Mouse (Mus musculus) midbrain, embryonic 16.5 days (tissue): ENCODE results near the gene Mycbpap. TPM values are rescaled to one million over a fixed set of nuclear protein-coding genes. Genes with fewer than 3 reads are reported as not detected.

Source experiments
- ATAC-seq: fragments of 200-750 bp; cut with Nextera tagmentation; 2 replicates; pipeline ENCODE4 v1.8.0; 2017; ENCODE audit warnings: moderate TSS enrichment
- H3K27ac ChIP-seq: fragments of 300-500 bp; sonication (generic); 2 replicates; pipeline ENCODE4 v1.5.1; 2014; ENCODE audit warnings: mild to moderate bottlenecking, low read length, mixed read lengths
- H3K27me3 ChIP-seq: fragments of 300-500 bp; sonication (generic); 2 replicates; pipeline ENCODE4 v1.6.1; 2014; ENCODE audit warnings: low read depth, low read length, mixed read lengths; ENCODE audit not compliant: control insufficient read depth, insufficient read depth
- H3K36me3 ChIP-seq: fragments of 300-500 bp; sonication (generic); 2 replicates; pipeline ENCODE4 v1.6.1; 2014; ENCODE audit warnings: mild to moderate bottlenecking, low read length, moderate library complexity, mixed read lengths; ENCODE audit not compliant: control insufficient read depth, insufficient read depth
- H3K4me1 ChIP-seq: fragments of 300-500 bp; sonication (generic); 2 replicates; pipeline ENCODE4 v1.6.1; 2014; ENCODE audit warnings: mild to moderate bottlenecking, low read length, mixed read lengths; ENCODE audit not compliant: control insufficient read depth, insufficient read depth
- H3K4me2 ChIP-seq: fragments of 300-500 bp; sonication (generic); 2 replicates; pipeline ENCODE4 v1.6.1; 2014; ENCODE audit warnings: mild to moderate bottlenecking, low read length, mixed read lengths
- H3K4me3 ChIP-seq: fragments of 300-500 bp; sonication (generic); 2 replicates; pipeline ENCODE4 v1.5.1; 2014; ENCODE audit warnings: low read depth, mild to moderate bottlenecking, low read length, moderate library complexity, mixed read lengths
- H3K9ac ChIP-seq: fragments of 300-500 bp; sonication (generic); 2 replicates; pipeline ENCODE4 v1.6.1; 2014; ENCODE audit warnings: low read depth, low read length, mixed read lengths
- H3K9me3 ChIP-seq: fragments of 300-500 bp; sonication (generic); replicated peaks from 2 replicates; pipeline ENCODE4 v1.6.1; 2014; ENCODE audit warnings: mild to moderate bottlenecking, low read length, mixed read lengths; ENCODE audit not compliant: control insufficient read depth, poor library complexity, severe bottlenecking
- WGBS: fragments of 180-500 bp; shearing (Covaris S2); extraction: QIAGEN DNeasy Blood & Tissue Kit; methylation state at CpG from one replicate; pipeline ENCODE4 v1.1.7; 2014; 5-methylcytosine and 5-hydroxymethylcytosine counted together
- polyA plus RNA-seq: library from polyadenylated mRNA; unstranded; fragments of >200 nt; fragmentation: Nextera tagmentation; extraction: Ambion mirVana; gene quantifications from 2 replicates; pipeline ENCODE4 v1.2.1, GENCODE M21; 2015

The Mycbpap gene
- 4.9 and 5.6 TPM in 2 replicates for polyA plus RNA-seq

GRCm38 (mm10) chr11:94521219-94521843, at the start of gene Mycbpap:
Gene Mycbpap, minus strand, starts transcription at chr11:94521742.
- Histone ChIP-seq H3K27me3 (no peaks in the 10 kb centered on the region; the same call in 1 of the 2 replicates), H3K9ac (peak within 1 kb of the TSS; percentile 69), H3K4me1 (peaks cover 11% of the 10 kb centered on the region; the same call in 1 of the 2 replicates), H3K4me3 (peak within 1 kb of the TSS; percentile 54), H3K9me3 (no peaks in the 10 kb centered on the region), H3K27ac (0 out of 2 replicates have a peak within 1 kb of the TSS, but pooled peaks have one; percentile 29), H3K4me2 (peak within 1 kb of the TSS; percentile 89), H3K36me3 (no peaks in the 10 kb centered on the region)
- peak; percentile 81 for ATAC-seq
- 1% methylated on average over 42 of the region's 42 CpGs for WGBS

GRCm38 (mm10) chr11:94570612-94571011, 49.1 kb upstream of the Mycbpap start:
- Histone ChIP-seq H3K9ac (no peak overlapping the region), H3K9me3 (no peaks in the 10 kb centered on the region), H3K36me3 (no peaks in the 10 kb centered on the region), H3K4me1 (no peaks in the 10 kb centered on the region), H3K27me3 (peaks cover 3% of the 10 kb centered on the region; the same call in 1 of the 2 replicates), H3K27ac (no peak overlapping the region), H3K4me2 (no peak overlapping the region), H3K4me3 (no peak overlapping the region)
- WGBS, result 51% methylated on average over 9 of the region's 9 CpGs
- ATAC-seq, result no peak

DNA sequence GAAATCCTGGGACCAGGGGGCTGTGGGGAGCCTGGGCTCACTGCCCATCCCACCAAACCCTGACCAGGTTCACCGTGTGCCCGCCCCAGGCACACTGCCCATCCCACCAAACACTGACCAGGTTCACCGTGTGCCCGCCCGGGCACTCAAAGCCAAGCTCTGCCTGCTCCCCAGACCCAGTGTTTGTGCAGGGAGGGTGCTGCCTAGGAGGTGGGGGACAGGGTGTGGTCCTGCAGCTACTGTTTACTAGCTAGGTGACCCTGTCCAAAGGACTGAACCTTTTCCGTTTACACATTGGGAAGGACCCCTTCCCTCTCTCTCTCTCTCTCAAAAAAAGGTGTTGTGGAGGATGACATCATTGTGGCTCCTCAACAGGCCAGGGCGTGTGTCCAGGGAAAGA, 45.8 kb upstream of the Mycbpap start:
- Histone ChIP-seq H3K9me3 (no peaks in the 10 kb centered on the region), H3K36me3 (no peaks in the 10 kb centered on the region), H3K27ac (no peak overlapping the region), H3K4me1 (peaks cover 11% of the 10 kb centered on the region), H3K9ac (no peak overlapping the region), H3K4me3 (no peak overlapping the region), H3K4me2 (no peak overlapping the region), H3K27me3 (peaks cover 25% of the 10 kb centered on the region)
- ATAC-seq, result no peak
- WGBS, result 94% methylated on average over 7 of the region's 7 CpGs

- Histone ChIP-seq H3K36me3 (no peaks in the 10 kb centered on the region), H3K4me1 (peaks cover 11% of the 10 kb centered on the region), H3K27me3 (peaks cover 25% of the 10 kb centered on the region), H3K4me2 (no peak overlapping the region), H3K9ac (no peak overlapping the region), H3K9me3 (no peaks in the 10 kb centered on the region), H3K27ac (no peak overlapping the region), H3K4me3 (no peak overlapping the region)
- ATAC-seq, result no peak
- 85% methylated on average over 6 of the region's 6 CpGs for WGBS
Observed at GRCm38 (mm10) chr11:94566534-94566933, 45.0 kb upstream of the Mycbpap start.

DNA sequence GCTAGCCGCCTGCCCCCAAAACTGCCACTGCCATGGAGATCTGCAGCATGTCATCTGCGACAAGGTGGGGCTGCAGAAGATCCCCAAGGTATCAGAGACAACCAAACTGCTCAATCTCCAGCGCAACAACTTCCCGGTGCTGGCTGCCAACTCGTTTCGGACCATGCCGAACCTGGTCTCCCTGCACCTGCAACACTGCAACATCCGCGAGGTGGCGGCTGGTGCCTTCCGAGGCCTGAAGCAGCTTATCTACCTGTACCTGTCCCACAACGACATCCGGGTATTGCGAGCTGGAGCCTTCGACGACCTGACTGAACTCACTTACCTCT, 43.6 kb upstream of the Mycbpap start:
- H3K4me2 ChIP-seq, result peak overlapping the region; percentile 58
- H3K36me3 ChIP-seq, result no peaks in the 10 kb centered on the region
- H3K9me3 ChIP-seq, result no peaks in the 10 kb centered on the region
- WGBS, result 12% methylated on average over 16 of the region's 16 CpGs
- H3K9ac ChIP-seq, result 0 out of 2 replicates have a peak overlapping the region, but pooled peaks have one; percentile 34
- H3K27ac ChIP-seq, result no peak overlapping the region
- ATAC-seq, result no peak
- peak overlapping the region; percentile 33 for H3K4me3 ChIP-seq
- peaks cover 25% of the 10 kb centered on the region for H3K27me3 ChIP-seq
- peaks cover 11% of the 10 kb centered on the region for H3K4me1 ChIP-seq

- 0 out of 2 replicates have a peak, but pooled peaks have one; percentile 21 for ATAC-seq
- 5% methylated on average over 35 of the region's 35 CpGs for WGBS
- H3K4me1 ChIP-seq, result peaks cover 11% of the 10 kb centered on the region
- no peaks in the 10 kb centered on the region for H3K9me3 ChIP-seq
- H3K27ac ChIP-seq, result no peak within 1 kb of the TSS
- peak within 1 kb of the TSS; percentile 33 for H3K4me3 ChIP-seq
- H3K4me2 ChIP-seq, result peak within 1 kb of the TSS; percentile 58
- peaks cover 25% of the 10 kb centered on the region for H3K27me3 ChIP-seq
- peak within 1 kb of the TSS; percentile 48 for H3K9ac ChIP-seq
- H3K36me3 ChIP-seq, result no peaks in the 10 kb centered on the region
Observed at GRCm38 (mm10) chr11:94564437-94565150, 43.1 kb upstream of the Mycbpap start, which contains the start of gene Chad. Gene Chad, plus strand, starts transcription at chr11:94565047.

DNA sequence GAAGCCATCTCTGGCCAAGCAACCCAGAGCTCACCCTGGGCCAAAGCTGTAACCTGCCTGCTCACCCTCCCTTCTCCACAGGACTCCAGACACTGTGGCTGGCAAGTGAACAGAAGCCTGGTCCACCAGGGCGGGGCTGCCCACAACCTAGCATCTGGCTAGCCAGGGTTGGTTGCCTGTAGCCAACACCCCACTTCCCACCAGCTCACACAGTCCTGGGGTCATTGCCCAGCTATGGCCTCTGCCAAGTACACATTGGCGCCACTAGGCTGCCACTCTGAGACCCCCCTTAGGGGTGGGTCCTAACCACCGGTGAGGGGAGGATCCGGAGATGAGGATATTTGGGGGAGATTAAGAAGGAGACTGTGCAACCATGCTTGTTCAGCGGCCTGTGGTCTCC, 42.3 kb upstream of the Mycbpap start:
- Histone ChIP-seq H3K9ac (no peak overlapping the region), H3K4me1 (peaks cover 11% of the 10 kb centered on the region), H3K36me3 (no peaks in the 10 kb centered on the region), H3K4me2 (no peak overlapping the region), H3K9me3 (no peaks in the 10 kb centered on the region), H3K27ac (no peak overlapping the region), H3K27me3 (peaks cover 25% of the 10 kb centered on the region), H3K4me3 (no peak overlapping the region)
- WGBS, result 49% methylated on average over 5 of the region's 5 CpGs
- ATAC-seq, result no peak

- H3K9me3 ChIP-seq, result no peaks in the 10 kb centered on the region
- H3K27ac ChIP-seq, result no peak overlapping the region
- no peak overlapping the region for H3K4me3 ChIP-seq
- no peak overlapping the region for H3K4me2 ChIP-seq
- no peaks in the 10 kb centered on the region for H3K36me3 ChIP-seq
- H3K27me3 ChIP-seq, result peaks cover 25% of the 10 kb centered on the region
- WGBS, result 97% methylated on average over 5 of the region's 5 CpGs
- no peak overlapping the region for H3K9ac ChIP-seq
- H3K4me1 ChIP-seq, result peaks cover 11% of the 10 kb centered on the region
- ATAC-seq, result no peak
Observed at GRCm38 (mm10) chr11:94563383-94563782, 41.8 kb upstream of the Mycbpap start.

- no peak overlapping the region for H3K27ac ChIP-seq
- no peaks in the 10 kb centered on the region for H3K9me3 ChIP-seq
- no peaks in the 10 kb centered on the region for H3K36me3 ChIP-seq
- H3K4me3 ChIP-seq, result no peak overlapping the region
- H3K9ac ChIP-seq, result no peak overlapping the region
- no peaks in the 10 kb centered on the region for H3K4me1 ChIP-seq
- no peak overlapping the region for H3K4me2 ChIP-seq
- whole genome bisulfite sequencing, result 82% methylated on average over 3 of the region's 3 CpGs
- no peaks in the 10 kb centered on the region; the same call in 1 of the 2 replicates for H3K27me3 ChIP-seq
- ATAC-seq, result no peak
Observed at GRCm38 (mm10) chr11:94558226-94558625, 36.7 kb upstream of the Mycbpap start.
